Mouse (Mus musculus) MEL (cell line): ENCODE data around the gene Camta1.

ENCODE experiments used
- CTCF ChIP-seq, 3 experiments: IDR thresholded peaks in 2 of 3; conservative IDR thresholded peaks in 1 of 3; 2 replicates each; pipeline ENCODE4 v1.5.1; 2011 to 2012; ENCODE audit warnings: low read length in 3 of 3, low read depth in 2 of 3, mild to moderate bottlenecking in 2 of 3, improper control_type of control experiment in 1 of 3, inconsistent platforms in 1 of 3, mixed read lengths in 1 of 3, moderate library complexity in 1 of 3; ENCODE audit not compliant: control insufficient read depth in 1 of 3, insufficient read depth in 1 of 3, poor library complexity in 1 of 3, severe bottlenecking in 1 of 3
- EP300 ChIP-seq, 2 experiments: IDR thresholded peaks; 2 replicates each; pipeline ENCODE4 v1.6.1; 2011; ENCODE audit warnings: improper control_type of control experiment in 2 of 2, low read length in 2 of 2, low read depth in 1 of 2, mild to moderate bottlenecking in 1 of 2
- ETS1 ChIP-seq: IDR thresholded peaks from 2 replicates; pipeline ENCODE4 v1.6.1; 2012; ENCODE audit warnings: low read depth, mild to moderate bottlenecking, inconsistent platforms, low read length, improper control_type of control experiment, moderate library complexity
- GATA1 ChIP-seq: IDR thresholded peaks from 2 replicates; pipeline ENCODE4 v1.6.1; 2011; ENCODE audit warnings: low read depth, low read length, improper control_type of control experiment
- HCFC1 ChIP-seq: IDR thresholded peaks from 2 replicates; pipeline ENCODE4 v1.6.1; 2012; ENCODE audit warnings: low read depth, mild to moderate bottlenecking, inconsistent platforms, low read length, improper control_type of control experiment, moderate library complexity
- MAFK ChIP-seq: IDR thresholded peaks from 2 replicates; pipeline ENCODE4 v1.6.1; 2011; ENCODE audit warnings: low read depth, mild to moderate bottlenecking, low read length, improper control_type of control experiment, borderline replicate concordance
- MEF2A ChIP-seq: IDR thresholded peaks from 2 replicates; pipeline ENCODE4 v1.6.1; 2014; ENCODE audit warnings: low read depth, mild to moderate bottlenecking, inconsistent platforms, low read length, improper control_type of control experiment; ENCODE audit not compliant: poor library complexity, insufficient replicate concordance, severe bottlenecking; ENCODE audit errors: extremely low read depth
- TCF12 ChIP-seq: IDR thresholded peaks from 2 replicates; pipeline ENCODE4 v1.6.1; 2014; ENCODE audit warnings: low read depth, mild to moderate bottlenecking, inconsistent platforms, low read length, improper control_type of control experiment, moderate library complexity

GRCm38 (mm10) chr4:151859275-151859674, 2.4 kb downstream of the Camta1 start:
- TF ChIP-seq HCFC1 (0 out of 2 replicates have a peak, but pooled peaks have one; percentile 22), ETS1 (peak; percentile 69; the same call in 1 of the 2 replicates), GATA1 (peak; percentile 95), CTCF (IDR thresholded peaks at IDR 0.05 in 2 of 3, conservative IDR thresholded peaks at IDR 0.05 in 1 of 3; ENCODE audit: control insufficient read depth in 1 of 3, insufficient read depth in 1 of 3, low read depth in 2 of 3, low read length in 3 of 3, poor library complexity in 1 of 3, severe bottlenecking in 1 of 3) (no peak), TCF12 (peak; percentile 94), EP300 (IDR thresholded peaks at IDR 0.05; ENCODE audit: low read depth in 1 of 2, low read length in 2 of 2) (peak; percentile 97 to 98), MAFK (no peak), MEF2A (no peak)
